ENCODE assay signal across 8 mouse cellular contexts in genomic region chr13:37993704-37994404, GRCm38 (mm10). TPM values are rescaled to one million over a fixed set of nuclear protein-coding genes. Genes with fewer than 3 reads are reported as not detected.
A peak's percentile ranks its signal among the peaks of the same experiment; 100 is the strongest.
DNase-seq lines count a peak whose midpoint lies in the region; ATAC-seq and TF ChIP-seq lines count a peak whose summit lies in the region.

Gene Ssr1, minus strand, starts transcription at chr13:37994217.

- peaks cover 44% of the 10 kb centered on the region for H3K79me2 ChIP-seq in CH12.LX (replicated peaks; ENCODE audit: control insufficient read depth, extremely low read depth, insufficient read depth, poor library complexity, severe bottlenecking)

- TF ChIP-seq RAD21 in CH12.LX (IDR thresholded peaks at IDR 0.05; ENCODE audit: low read depth, low read length), result no peak

- WGBS in forebrain, embryonic 11.5 days, result under 1% methylated on average over 88 of the region's 89 CpGs
- 2% methylated on average over 65 of the region's 89 CpGs for WGBS in heart, embryonic 16.5 days
- under 1% methylated on average over 89 of the region's 89 CpGs for WGBS in liver, embryonic 15.5 days (ENCODE audit: insufficient replicate concordance)
- WGBS in neural tube, embryonic 12.5 days, result under 1% methylated on average over 89 of the region's 89 CpGs

- in situ Hi-C loops in CH12.LX (cut with MboI; ENCODE audit: low pct_ligation_motif_present, low pct_unique_long_range_greater_than_20kb, low sequenced_read_pairs), result no loop called here

- no peaks in the 10 kb centered on the region for H3K27me3 ChIP-seq in CH12.LX (replicated peaks)
- H3K27me3 ChIP-seq in forebrain, embryonic 11.5 days (ENCODE audit: control insufficient read depth, insufficient read depth, low read length), result no peaks in the 10 kb centered on the region
- H3K27me3 ChIP-seq in heart, embryonic 16.5 days (ENCODE audit: control insufficient read depth, insufficient read depth, low read length), result no peaks in the 10 kb centered on the region
- peaks cover 5% of the 10 kb centered on the region; the same call in 1 of the 2 replicates for H3K27me3 ChIP-seq in liver, embryonic 15.5 days
- H3K27me3 ChIP-seq in neural tube, embryonic 12.5 days (replicated peaks), result no peaks in the 10 kb centered on the region

- no peak for TF ChIP-seq CTCF in CH12.LX (conservative IDR thresholded peaks at IDR 0.05 in 1 of 2, IDR thresholded peaks at IDR 0.05 in 1 of 2; ENCODE audit: low read depth in 2 of 2, low read length in 2 of 2)

- DNase-seq in CH12.LX (ENCODE audit: extremely low read depth), result peak; percentile 91
- peak; percentile 89 for DNase-seq in c-Kit-positive CD71-positive TER-119-negative erythroid progenitor cells, embryonic 14.5 days (ENCODE audit: low read depth)
- DNase-seq in forebrain, embryonic 11.5 days (ENCODE audit: low spot score), result peak; percentile 98
- peak; percentile 97 to 100 for DNase-seq in kidney, postnatal 36 days
- DNase-seq in telencephalon, adult 2 months (ENCODE audit: low read depth, low spot score), result peak; percentile 77

- peak within 1 kb of the TSS; percentile 99 for H3K9ac ChIP-seq in CH12.LX (ENCODE audit: insufficient read depth, low read depth)
- peak within 1 kb of the TSS; percentile 95 for H3K9ac ChIP-seq in forebrain, embryonic 11.5 days (ENCODE audit: low read length)
- H3K9ac ChIP-seq in heart, embryonic 16.5 days (ENCODE audit: low read length), result peak within 1 kb of the TSS; percentile 96
- H3K9ac ChIP-seq in liver, embryonic 15.5 days, result peak within 1 kb of the TSS; percentile 94
- H3K9ac ChIP-seq in neural tube, embryonic 12.5 days, result peak within 1 kb of the TSS; percentile 91

- H3K4me3 ChIP-seq in CH12.LX (replicated peaks in 1 of 3; ENCODE audit: low read depth in 2 of 3, low read length in 2 of 3, poor library complexity in 1 of 3), result peak within 1 kb of the TSS; percentile 83 to 97 (median 94)
- H3K4me3 ChIP-seq in forebrain, embryonic 11.5 days (ENCODE audit: low read depth, low read length), result peak within 1 kb of the TSS; percentile 93
- peak within 1 kb of the TSS; percentile 96 for H3K4me3 ChIP-seq in heart, embryonic 16.5 days (ENCODE audit: low read length)
- H3K4me3 ChIP-seq in liver, embryonic 15.5 days (replicated peaks), result peak within 1 kb of the TSS; percentile 92
- H3K4me3 ChIP-seq in neural tube, embryonic 12.5 days, result peak within 1 kb of the TSS; percentile 90

- TF ChIP-seq POLR2A in CH12.LX (IDR thresholded peaks at IDR 0.05; ENCODE audit: low read depth, low read length), result peak; percentile 96

- dilution Hi-C loops in CH12.LX (cut with MboI; ENCODE audit: extremely low pct_ligation_motif_present, extremely low pct_unique_long_range_greater_than_20kb, low sequenced_read_pairs), result no loop called here

- ATAC-seq in forebrain, embryonic 11.5 days (replicated peaks; ENCODE audit: low FRiP score), result peak; percentile 98
- peak; percentile 99 for ATAC-seq in heart, embryonic 16.5 days (replicated peaks; ENCODE audit: extremely low read depth, insufficient read depth, low FRiP score)
- peak; percentile 96 for ATAC-seq in liver, embryonic 15.5 days (ENCODE audit: insufficient read depth)
- ATAC-seq in neural tube, embryonic 12.5 days (ENCODE audit: low FRiP score, low read depth), result peak; percentile 99

- peak within 1 kb of the TSS; percentile 47 for H3K4me2 ChIP-seq in CH12.LX (ENCODE audit: insufficient read depth, low read depth, poor library complexity, severe bottlenecking)
- peak within 1 kb of the TSS; percentile 58 for H3K4me2 ChIP-seq in forebrain, embryonic 11.5 days (ENCODE audit: low read depth, low read length, severe bottlenecking)
- peak within 1 kb of the TSS; percentile 77 for H3K4me2 ChIP-seq in heart, embryonic 16.5 days (ENCODE audit: low read depth, low read length)
- peak within 1 kb of the TSS; percentile 74 for H3K4me2 ChIP-seq in liver, embryonic 15.5 days
- peak within 1 kb of the TSS; percentile 77 for H3K4me2 ChIP-seq in neural tube, embryonic 12.5 days (replicated peaks)

- TF ChIP-seq EP300 in CH12.LX (IDR thresholded peaks at IDR 0.05; ENCODE audit: low read length), result no peak

- peaks cover 23 to 25% of the 10 kb centered on the region in 2 experiments for H3K36me3 ChIP-seq in CH12.LX (replicated peaks in 1 of 2; ENCODE audit: control insufficient read depth in 1 of 2, insufficient read depth in 1 of 2, low read length in 1 of 2)
- H3K36me3 ChIP-seq in forebrain, embryonic 11.5 days (ENCODE audit: control insufficient read depth, insufficient read depth, low read length), result peaks cover 8% of the 10 kb centered on the region
- H3K36me3 ChIP-seq in heart, embryonic 16.5 days (ENCODE audit: control insufficient read depth, insufficient read depth), result peaks cover 17% of the 10 kb centered on the region
- peaks cover 30% of the 10 kb centered on the region for H3K36me3 ChIP-seq in liver, embryonic 15.5 days (replicated peaks)
- H3K36me3 ChIP-seq in neural tube, embryonic 12.5 days, result peaks cover 22% of the 10 kb centered on the region

- H3K9me3 ChIP-seq in CH12.LX (replicated peaks; ENCODE audit: low read length), result peaks cover 5% of the 10 kb centered on the region
- H3K9me3 ChIP-seq in forebrain, embryonic 11.5 days (ENCODE audit: control insufficient read depth, low read length), result no peaks in the 10 kb centered on the region
- H3K9me3 ChIP-seq in heart, embryonic 16.5 days (replicated peaks; ENCODE audit: control insufficient read depth, low read length), result no peaks in the 10 kb centered on the region
- no peaks in the 10 kb centered on the region for H3K9me3 ChIP-seq in liver, embryonic 15.5 days (replicated peaks)
- no peaks in the 10 kb centered on the region for H3K9me3 ChIP-seq in neural tube, embryonic 12.5 days

- peak within 1 kb of the TSS; percentile 24 for H3K27ac ChIP-seq in CH12.LX (ENCODE audit: insufficient read depth, low read depth)
- H3K27ac ChIP-seq in forebrain, embryonic 11.5 days (ENCODE audit: low read depth, low read length), result peak within 1 kb of the TSS; percentile 85
- H3K27ac ChIP-seq in heart, embryonic 16.5 days (ENCODE audit: low read length), result peak within 1 kb of the TSS; percentile 94
- H3K27ac ChIP-seq in liver, embryonic 15.5 days (replicated peaks), result peak within 1 kb of the TSS; percentile 91
- H3K27ac ChIP-seq in neural tube, embryonic 12.5 days, result peak within 1 kb of the TSS; percentile 86

- peaks cover 3 to 28% of the 10 kb centered on the region in 2 experiments for H3K4me1 ChIP-seq in CH12.LX (ENCODE audit: control insufficient read depth in 1 of 2, insufficient read depth in 2 of 2)
- H3K4me1 ChIP-seq in forebrain, embryonic 11.5 days (replicated peaks; ENCODE audit: control insufficient read depth, insufficient read depth, low read length), result no peaks in the 10 kb centered on the region
- peaks cover 5% of the 10 kb centered on the region for H3K4me1 ChIP-seq in heart, embryonic 16.5 days (ENCODE audit: control insufficient read depth, insufficient read depth, low read length)
- peaks cover 39% of the 10 kb centered on the region for H3K4me1 ChIP-seq in liver, embryonic 15.5 days (replicated peaks)
- H3K4me1 ChIP-seq in neural tube, embryonic 12.5 days, result peaks cover 9% of the 10 kb centered on the region

TF ChIP-seq in CH12.LX, 34 proteins besides CTCF, POLR2A, EP300 and RAD21 (continues in another document):
- TF ChIP-seq TCF12 (IDR thresholded peaks at IDR 0.05; ENCODE audit: low read depth, low read length), result peak; percentile 81
- TF ChIP-seq ELF1 (IDR thresholded peaks at IDR 0.05; ENCODE audit: low read depth, low read length), result peak; percentile 35; the same call in 1 of the 2 replicates
- peak; percentile 72 for TF ChIP-seq BHLHE40 (IDR thresholded peaks at IDR 0.05; ENCODE audit: low read depth, low read length)
- TF ChIP-seq JUN (IDR thresholded peaks at IDR 0.05; ENCODE audit: insufficient read depth, low read depth, low read length), result no peak
- TF ChIP-seq NELFE (IDR thresholded peaks at IDR 0.05; ENCODE audit: low read depth, low read length), result peak; percentile 83
- TF ChIP-seq MEF2A (IDR thresholded peaks at IDR 0.05; ENCODE audit: borderline replicate concordance, low read depth, low read length), result no peak; the same call in 1 of the 2 replicates
- no peak for TF ChIP-seq PAX5 (IDR thresholded peaks at IDR 0.05; ENCODE audit: low read length)
- peak; percentile 76; the same call in 1 of the 2 replicates for TF ChIP-seq TBP (conservative IDR thresholded peaks at IDR 0.05; ENCODE audit: low read depth, low read length)
- TF ChIP-seq MYC (IDR thresholded peaks at IDR 0.05; ENCODE audit: low read depth, low read length), result no peak
- TF ChIP-seq ETS1 (conservative IDR thresholded peaks at IDR 0.05; ENCODE audit: low read depth, low read length), result no peak
- TF ChIP-seq CHD1 (IDR thresholded peaks at IDR 0.05; ENCODE audit: low read depth, low read length), result no peak
- no peak for TF ChIP-seq ZNF384 (IDR thresholded peaks at IDR 0.05; ENCODE audit: low read depth, low read length)
- no peak for TF ChIP-seq MAZ (IDR thresholded peaks at IDR 0.05; ENCODE audit: low read depth, low read length)
- peak; percentile 61 for TF ChIP-seq HCFC1 (IDR thresholded peaks at IDR 0.05; ENCODE audit: low read depth, low read length)
- TF ChIP-seq MAX (IDR thresholded peaks at IDR 0.05; ENCODE audit: low read length), result peak; percentile 91
- no peak; the same call in none of the 2 replicates for TF ChIP-seq MXI1 (IDR thresholded peaks at IDR 0.05; ENCODE audit: low read depth, low read length)
- peak; percentile 98 for TF ChIP-seq CHD2 (IDR thresholded peaks at IDR 0.05; ENCODE audit: low read length)
- peak; percentile 83 for TF ChIP-seq USF2 (conservative IDR thresholded peaks at IDR 0.05; ENCODE audit: low read depth, low read length)
- no peak for TF ChIP-seq KAT2A (IDR thresholded peaks at IDR 0.05; ENCODE audit: insufficient replicate concordance, low read length)
- TF ChIP-seq SMC3 (IDR thresholded peaks at IDR 0.05; ENCODE audit: low read depth, low read length), result no peak
- no peak for TF ChIP-seq POLR2AphosphoS2 (IDR thresholded peaks at IDR 0.05; ENCODE audit: low read depth, low read length)
- peak; percentile 71; the same call in 1 of the 2 replicates for TF ChIP-seq UBTF (IDR thresholded peaks at IDR 0.05; ENCODE audit: low read depth, low read length)
- no peak for TF ChIP-seq RCOR1 (conservative IDR thresholded peaks at IDR 0.05; ENCODE audit: low read depth, low read length)
- no peak for TF ChIP-seq IRF4 (IDR thresholded peaks at IDR 0.05; ENCODE audit: low read depth, low read length)

RNA-seq across cellular contexts. Expression of gene Ssr1, which starts in this region (rescaled TPM):
- total RNA-seq in CH12.LX (2012; rRNA removed) (67.1 and 85.9 TPM in 2 replicates), CH12.LX (2014; rRNA removed) (145 and 150 TPM in 2 replicates)
- 163 and 167 TPM in 2 replicates for polyA plus RNA-seq in CH12.LX (2012; ENCODE audit: insufficient read length, low read depth)
- 112 and 118 TPM in 2 replicates for polyA plus RNA-seq in forebrain, embryonic 11.5 days (2014; fragmentation: Nextera tagmentation; extraction: Ambion mirVana)
- 80.0 and 81.2 TPM in 2 replicates for polyA plus RNA-seq in heart, embryonic 16.5 days (2015; fragmentation: Nextera tagmentation; extraction: Ambion mirVana)
- 55.3 and 78.9 TPM in 2 replicates for polyA plus RNA-seq in liver, embryonic 15.5 days (2015; fragmentation: Nextera tagmentation; extraction: Ambion mirVana)
- 79.3 and 91.3 TPM in 2 replicates for polyA plus RNA-seq in neural tube, embryonic 12.5 days (2016; fragmentation: Nextera tagmentation; extraction: Ambion mirVana)

Comparison
In these comparisons a context has a peak if more than half of its experiments do, and no peak if none do; other contexts are left out.
1. Peak in every context shown above with its lines: DNase-seq, ATAC-seq, H3K4me3 ChIP-seq and H3K27ac ChIP-seq.
2. H3K27ac ChIP-seq: peak in every context shown above with its lines; median percentile 94 in heart, embryonic 16.5 days; 91 in liver, embryonic 15.5 days; 86 in neural tube, embryonic 12.5 days; 85 in forebrain, embryonic 11.5 days; 24 in CH12.LX.